Mouse (Mus musculus): ENCODE data around the gene Cela1. TPM values are rescaled to one million over a fixed set of nuclear protein-coding genes. Genes with fewer than 3 reads are reported as not detected.

Gene Cela1
- 190 and 236 TPM in 2 replicates for polyA plus RNA-seq (2015; fragmentation: Nextera tagmentation; extraction: Ambion mirVana)

GRCm38 (mm10) chr15:100687430-100687971, at the start of gene Cela1:
Gene Cela1 (minus strand): TSS chr15:100687921.

GRCm38 (mm10) chr15:100729281-100729985, 41.7 kb upstream of the Cela1 start, which contains the start of gene Galnt6:
Gene Galnt6 (minus strand): TSS chr15:100729376.

DNA sequence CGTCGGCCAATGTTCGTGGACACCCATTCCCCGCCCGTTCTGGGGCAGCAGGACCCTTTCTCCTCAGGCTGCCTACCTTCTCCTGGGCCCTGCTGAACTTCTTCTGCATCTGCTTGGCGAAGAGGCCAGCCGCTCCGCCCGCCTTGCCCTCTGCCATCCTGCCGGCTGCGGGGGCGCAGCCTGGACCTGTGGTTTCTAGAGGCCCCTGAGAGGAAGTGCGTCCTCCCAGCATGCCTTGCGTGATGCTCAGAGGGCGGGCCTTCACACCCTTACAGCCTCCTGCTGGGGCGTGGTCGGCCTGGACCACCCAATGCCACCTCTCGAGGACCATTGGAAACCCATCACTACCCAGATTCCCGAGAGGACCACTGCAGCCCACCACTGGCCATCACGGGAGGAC, 18.4 kb downstream of the Cela1 start, which contains the start of gene Bin2:
Bin2 (minus strand) TSS at position 217 of the 400 bp plus-strand sequence.

DNA sequence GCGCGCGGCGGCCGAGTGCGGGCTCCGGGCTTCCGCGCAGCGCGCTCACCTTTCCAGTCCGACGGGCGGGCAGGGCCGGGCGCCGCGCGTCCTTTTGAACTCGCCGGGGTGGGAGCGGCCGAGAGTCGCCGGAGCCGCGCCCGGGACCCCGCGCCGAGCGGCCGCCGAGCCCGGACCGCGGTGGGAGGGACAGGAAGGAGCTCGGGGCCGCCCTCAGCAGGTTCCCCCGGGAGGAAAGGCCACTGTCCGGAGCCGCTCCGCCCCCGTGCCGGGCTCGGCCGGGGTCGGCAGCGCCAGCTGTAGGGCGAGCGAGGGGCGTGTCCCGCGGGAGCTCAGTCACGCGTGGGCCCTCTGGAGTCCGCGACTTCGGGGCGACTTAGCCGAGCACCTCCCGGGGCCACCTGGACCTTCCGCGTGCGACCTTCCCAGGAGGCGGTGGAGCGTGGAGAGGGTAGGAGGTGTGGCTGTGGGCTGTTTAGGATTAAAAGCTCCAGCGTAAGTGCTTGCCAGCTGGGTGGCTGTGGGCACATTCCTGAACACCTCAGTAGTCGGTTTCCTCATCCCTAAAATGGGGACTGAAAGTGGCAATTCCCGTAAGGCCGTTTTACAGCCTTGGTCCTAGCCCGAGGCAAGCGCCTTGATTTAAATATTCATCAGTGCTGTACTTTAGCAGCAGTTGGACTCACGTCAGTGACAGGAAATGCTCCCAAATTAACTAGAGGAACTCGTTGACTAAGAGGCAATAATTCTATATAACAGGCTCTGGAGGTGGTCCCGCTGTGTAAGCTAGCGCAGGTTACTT, 50.8 kb downstream of the Cela1 start, which contains the start of gene Smagp:
Smagp (minus strand) TSS at position 241 of the 802 bp plus-strand sequence.

Small RNAs within 50 kb of the gene (microRNA-seq; reads per million reads assigned to microRNA genes)
- not detected for gene Mir6961 (ENCODE audit: borderline replicate concordance, insufficient number of aligned reads)

Other genes with a start within 250 kb of the Cela1 start
- gene Letmd1, start 218.9 kb downstream of the Cela1 start, polyA plus RNA-seq (2015; fragmentation: Nextera tagmentation; extraction: Ambion mirVana), result 20.8 and 30.3 TPM in 2 replicates
- gene Csrnp2, start 192.4 kb downstream of the Cela1 start, polyA plus RNA-seq (2015; fragmentation: Nextera tagmentation; extraction: Ambion mirVana), result 6.5 and 7.3 TPM in 2 replicates
- gene Tfcp2, start 135.9 kb downstream of the Cela1 start, polyA plus RNA-seq (2015; fragmentation: Nextera tagmentation; extraction: Ambion mirVana), result 12.6 and 17.6 TPM in 2 replicates
- gene Pou6f1, start 87.9 kb downstream of the Cela1 start, polyA plus RNA-seq (2015; fragmentation: Nextera tagmentation; extraction: Ambion mirVana), result 4.7 and 5.1 TPM in 2 replicates
- 220 and 328 TPM in 2 replicates for gene Dazap2, start 72.6 kb downstream of the Cela1 start, polyA plus RNA-seq (2015; fragmentation: Nextera tagmentation; extraction: Ambion mirVana)
- gene Smagp, start 51.0 kb downstream of the Cela1 start, polyA plus RNA-seq (2015; fragmentation: Nextera tagmentation; extraction: Ambion mirVana), result 18.1 and 22.9 TPM in 2 replicates
- 3.8 and 4.0 TPM in 2 replicates for gene Bin2, start 18.4 kb downstream of the Cela1 start, polyA plus RNA-seq (2015; fragmentation: Nextera tagmentation; extraction: Ambion mirVana)
- 7.2 and 9.6 TPM in 2 replicates for gene Galnt6, start 41.5 kb upstream of the Cela1 start, polyA plus RNA-seq (2015; fragmentation: Nextera tagmentation; extraction: Ambion mirVana)
- gene Slc4a8, start 73.8 kb upstream of the Cela1 start, polyA plus RNA-seq (2015; fragmentation: Nextera tagmentation; extraction: Ambion mirVana), result 15.7 and 17.0 TPM in 2 replicates
- gene Scn8a, start 181.9 kb upstream of the Cela1 start, polyA plus RNA-seq (2015; fragmentation: Nextera tagmentation; extraction: Ambion mirVana), result 5.0 and 6.3 TPM in 2 replicates

All from adrenal gland, postnatal 0 days (tissue).